Mouse (Mus musculus) adrenal gland, adult 2 months (tissue): ENCODE measurements around the gene Tada2b. TPM values are rescaled to one million over a fixed set of nuclear protein-coding genes. Genes with fewer than 3 reads are reported as not detected.

Experiments used
- DNase-seq: peaks from one replicate; pipeline ENCODE4 v3.0.0; 2021
- polyA plus RNA-seq: library from polyadenylated mRNA; depleted of rRNA; stranded (reverse); fragments of >200 nt; gene quantifications from 2 replicates; pipeline ENCODE4 v1.2.3, GENCODE M21; 2012; rRNA removed
- total RNA-seq, 2 experiments: library from RNA; stranded (reverse); gene quantifications; 2 replicates each; pipeline ENCODE4 v1.2.3; 2021

Tada2b gene
- total and polyA plus RNA-seq, 3 experiments: 25.9 to 39.4 (median 31.9) TPM

GRCm38 (mm10) chr5:36446166-36446890 lies 37.8 kb downstream of the Tada2b start:
- DNase-seq: no peak

- no peak for DNase-seq
These were observed 39.1 kb downstream of the Tada2b start for GRCm38 (mm10) chr5:36445028-36445427.

GRCm38 (mm10) chr5:36444611-36445010 lies 39.5 kb downstream of the Tada2b start:
- DNase-seq: peak; percentile 70

GRCm38 (mm10) chr5:36440741-36441140 lies 43.3 kb downstream of the Tada2b start:
- DNase-seq: peak; percentile 81

GRCm38 (mm10) chr5:36436858-36437257 lies 47.2 kb downstream of the Tada2b start:
- peak; percentile 56 for DNase-seq

GRCm38 (mm10) chr5:36434398-36434967 lies 49.6 kb downstream of the Tada2b start:
- no peak for DNase-seq

GRCm38 (mm10) chr5:36431711-36432110 lies 52.4 kb downstream of the Tada2b start:
- DNase-seq: no peak

- DNase-seq: no peak
These were observed 54.5 kb downstream of the Tada2b start for GRCm38 (mm10) chr5:36429551-36429950.

GRCm38 (mm10) chr5:36427831-36428230 lies 56.3 kb downstream of the Tada2b start:
- DNase-seq: peak; percentile 63

- no peak for DNase-seq
These were observed 57.7 kb downstream of the Tada2b start for GRCm38 (mm10) chr5:36426404-36426803.

- DNase-seq: no peak
These were observed 59.4 kb downstream of the Tada2b start for GRCm38 (mm10) chr5:36424676-36425075.

Other genes starting within 250 kb of the Tada2b start
- 10 to 100 TPM in 1 of 2 experiments, 1 to 10 TPM in 1; 10.0 to 16.4 TPM for gene Sorcs2, start 86.1 kb downstream of the Tada2b start, total RNA-seq
- 18.4 and 19.7 TPM in 2 replicates for gene Sorcs2, start 86.1 kb downstream of the Tada2b start, polyA plus RNA-seq
- 10 to 100 TPM; 79.9 to 86.9 TPM for gene Grpel1, start 19.3 kb downstream of the Tada2b start, total RNA-seq
- 20.6 and 28.7 TPM in 2 replicates for gene Grpel1, start 19.3 kb downstream of the Tada2b start, polyA plus RNA-seq
- under 1 TPM; 0.35 to 0.52 TPM for gene Ccdc96, start 303 bp upstream of the Tada2b start, total RNA-seq
- gene Ccdc96, start 303 bp upstream of the Tada2b start, polyA plus RNA-seq: 0.10 TPM in 1 of 2 replicates, not detected in the other
- gene Tbc1d14, start 109.0 kb upstream of the Tada2b start, total RNA-seq: 10 to 100 TPM; 42.1 to 47.0 TPM
- gene Tbc1d14, start 109.0 kb upstream of the Tada2b start, polyA plus RNA-seq: 16.3 and 18.8 TPM in 2 replicates
- gene D5Ertd579e, start 211.7 kb upstream of the Tada2b start, total RNA-seq: 10 to 100 TPM; 64.4 to 83.5 TPM
- 13.7 and 13.9 TPM in 2 replicates for gene D5Ertd579e, start 211.7 kb upstream of the Tada2b start, polyA plus RNA-seq